Comparison of ENCODE assay signal across 9 mouse cellular contexts in genomic region chr8:70697366-70698250, GRCm38 (mm10). TPM values are rescaled to one million over a fixed set of nuclear protein-coding genes. Genes with fewer than 3 reads are reported as not detected.
DNase-seq lines count a peak whose midpoint lies in the region; ATAC-seq and TF ChIP-seq lines count a peak whose summit lies in the region.
"Had no signal": no experiment of that assay in that cellular context is flagged by ENCODE, and none has a peak within 500 bp of the region (broad histone marks: within the 10 kb centered on the region; RNA-seq: fewer than 3 reads in every experiment).

No protein-coding gene starts in this region.

- H3K9ac ChIP-seq in hindbrain, embryonic 14.5 days: peak overlapping the region; percentile 99
- H3K9ac ChIP-seq in midbrain, embryonic 15.5 days: peak overlapping the region; percentile 44; the same call in 1 of the 2 replicates

- H3K4me3 ChIP-seq in layer of hippocampus, adult 2 months: peak overlapping the region; percentile 94
- peak overlapping the region; percentile 91 for H3K4me3 ChIP-seq in cortical plate, adult 2 months (ENCODE audit: insufficient read depth, low read length)
- H3K4me3 ChIP-seq in hindbrain, embryonic 14.5 days (replicated peaks; ENCODE audit: low read length): peak overlapping the region; percentile 99
- H3K4me3 ChIP-seq in midbrain, embryonic 15.5 days: peak overlapping the region; percentile 92

- 0 out of 2 replicates have a peak, but pooled peaks cover under 1% of the 10 kb centered on the region for H3K36me3 ChIP-seq in hindbrain, embryonic 14.5 days (replicated peaks; ENCODE audit: control insufficient read depth, insufficient read depth)
- H3K36me3 ChIP-seq in midbrain, embryonic 15.5 days (replicated peaks): no peaks in the 10 kb centered on the region

- no peak for TF ChIP-seq POLR2A in cortical plate, adult 2 months (IDR thresholded peaks at IDR 0.05; ENCODE audit: extremely low read depth, insufficient read depth, low read length)

- ATAC-seq in hindbrain, embryonic 14.5 days (ENCODE audit: low FRiP score): no peak
- no peak for ATAC-seq in midbrain, embryonic 15.5 days (replicated peaks)

- peaks cover 2% of the 10 kb centered on the region; the same call in 1 of the 2 replicates for H3K4me1 ChIP-seq in cortical plate, adult 2 months (ENCODE audit: control insufficient read depth, insufficient read depth, low read length)
- peaks cover 47% of the 10 kb centered on the region for H3K4me1 ChIP-seq in hindbrain, embryonic 14.5 days (replicated peaks; ENCODE audit: control insufficient read depth, insufficient read depth, low read length)
- peaks cover 46% of the 10 kb centered on the region for H3K4me1 ChIP-seq in midbrain, embryonic 15.5 days

- H3K9me3 ChIP-seq in hindbrain, embryonic 14.5 days (ENCODE audit: control insufficient read depth, low read length): no peaks in the 10 kb centered on the region
- no peaks in the 10 kb centered on the region for H3K9me3 ChIP-seq in midbrain, embryonic 15.5 days

- 72% methylated on average over 12 of the region's 12 CpGs for WGBS in hindbrain, embryonic 14.5 days
- WGBS in midbrain, embryonic 15.5 days: 70% methylated on average over 12 of the region's 12 CpGs

- H3K4me2 ChIP-seq in hindbrain, embryonic 14.5 days (replicated peaks): peak overlapping the region; percentile 52
- H3K4me2 ChIP-seq in midbrain, embryonic 15.5 days: peak overlapping the region; percentile 67

- no peak for DNase-seq in layer of hippocampus, adult 2 months (ENCODE audit: low spot score in 2 of 2)
- no peak for DNase-seq in layer of hippocampus, adult 18-20 months (ENCODE audit: low spot score in 2 of 2)
- DNase-seq in hindbrain, embryonic 14.5 days (ENCODE audit: low spot score): no peak
- DNase-seq in gastrocnemius, postnatal 4 days (ENCODE audit: low spot score in 2 of 2): no peak
- DNase-seq in T-cell, adult 2 months (ENCODE audit: low spot score): no peak
- no peak for DNase-seq in layer of hippocampus, postnatal 36 days

- TF ChIP-seq CTCF in layer of hippocampus, adult 2 months (conservative IDR thresholded peaks at IDR 0.05): no peak
- no peak for TF ChIP-seq CTCF in cortical plate, adult 2 months (IDR thresholded peaks at IDR 0.05; ENCODE audit: extremely low read depth, insufficient read depth, low read length)

- H3K27me3 ChIP-seq in hindbrain, embryonic 14.5 days (ENCODE audit: control insufficient read depth, insufficient read depth, low read length): no peaks in the 10 kb centered on the region
- H3K27me3 ChIP-seq in midbrain, embryonic 15.5 days (replicated peaks): no peaks in the 10 kb centered on the region

- H3K27ac ChIP-seq in layer of hippocampus, adult 2 months: peak overlapping the region; percentile 100
- peak overlapping the region; percentile 89; the same call in 1 of the 2 replicates for H3K27ac ChIP-seq in cortical plate, adult 2 months (ENCODE audit: insufficient read depth, low read length)
- peak overlapping the region; percentile 99 for H3K27ac ChIP-seq in hindbrain, embryonic 14.5 days
- H3K27ac ChIP-seq in midbrain, embryonic 15.5 days: peak overlapping the region; percentile 99

RNA-seq across cellular contexts. Expression of gene Jund, which starts 1.1 kb away (rescaled TPM):
- total RNA-seq in layer of hippocampus, adult 2 months (2021): 100 to 1,000 TPM; 165 to 181 TPM
- total RNA-seq in layer of hippocampus, adult 18-20 months (2021): 100 to 1,000 TPM; 186 to 200 TPM
- polyA plus RNA-seq in cortical plate, adult 2 months (2012; rRNA removed): 223 and 226 TPM in 2 replicates
- 128 and 144 TPM in 2 replicates for polyA plus RNA-seq in hindbrain, embryonic 14.5 days (2014; fragmentation: Nextera tagmentation; extraction: Ambion mirVana)
- polyA plus RNA-seq in midbrain, embryonic 15.5 days (2015; fragmentation: Nextera tagmentation; extraction: Ambion mirVana): 83.0 and 94.4 TPM in 2 replicates
- total RNA-seq in gastrocnemius, postnatal 4 days (2021): 100 to 1,000 TPM; 201 to 228 TPM
- total RNA-seq in layer of hippocampus, postnatal 36 days (2021): 100 to 1,000 TPM; 157 to 183 TPM

RNA-seq across cellular contexts. Expression of gene Iqcn, which starts 5.6 kb away (rescaled TPM):
- under 1 TPM; 0.07 to 0.08 TPM for total RNA-seq in layer of hippocampus, adult 2 months (2021)
- under 1 TPM in 1 of 2 experiments, not detected in 1; 0.07 TPM for total RNA-seq in layer of hippocampus, adult 18-20 months (2021)
- polyA plus RNA-seq in cortical plate, adult 2 months (2012; rRNA removed): 0.08 and 0.13 TPM in 2 replicates
- 0.07 and 0.15 TPM in 2 replicates for polyA plus RNA-seq in hindbrain, embryonic 14.5 days (2014; fragmentation: Nextera tagmentation; extraction: Ambion mirVana)
- polyA plus RNA-seq in midbrain, embryonic 15.5 days (2015; fragmentation: Nextera tagmentation; extraction: Ambion mirVana): 0.05 and 0.14 TPM in 2 replicates
- not detected for total RNA-seq in gastrocnemius, postnatal 4 days (2021)
- total RNA-seq in layer of hippocampus, postnatal 36 days (2021): under 1 TPM; 0.08 to 0.10 TPM

RNA-seq across cellular contexts. Expression of gene Gm3336, which starts 20.7 kb away (rescaled TPM):
- total RNA-seq in layer of hippocampus, adult 2 months (2021): not detected
- total RNA-seq in layer of hippocampus, adult 18-20 months (2021): not detected
- 0.09 TPM in 1 of 2 replicates, not detected in the other for polyA plus RNA-seq in cortical plate, adult 2 months (2012; rRNA removed)
- not detected in 2 replicates for polyA plus RNA-seq in hindbrain, embryonic 14.5 days (2014; fragmentation: Nextera tagmentation; extraction: Ambion mirVana)
- polyA plus RNA-seq in midbrain, embryonic 15.5 days (2015; fragmentation: Nextera tagmentation; extraction: Ambion mirVana): not detected in 2 replicates
- total RNA-seq in gastrocnemius, postnatal 4 days (2021): not detected
- not detected for total RNA-seq in layer of hippocampus, postnatal 36 days (2021)
- total RNA-seq: layer of hippocampus, postnatal 25 days had no signal

RNA-seq across cellular contexts. Expression of gene Lsm4, which starts 24.6 kb away (rescaled TPM):
- total RNA-seq in layer of hippocampus, adult 2 months (2021): 10 to 100 TPM; 58.2 to 61.8 TPM
- total RNA-seq in layer of hippocampus, adult 18-20 months (2021): 10 to 100 TPM; 63.8 to 71.5 TPM
- polyA plus RNA-seq in cortical plate, adult 2 months (2012; rRNA removed): 100 and 105 TPM in 2 replicates
- 180 and 197 TPM in 2 replicates for polyA plus RNA-seq in hindbrain, embryonic 14.5 days (2014; fragmentation: Nextera tagmentation; extraction: Ambion mirVana)
- 175 and 193 TPM in 2 replicates for polyA plus RNA-seq in midbrain, embryonic 15.5 days (2015; fragmentation: Nextera tagmentation; extraction: Ambion mirVana)
- 10 to 100 TPM; 70.1 to 84.7 TPM for total RNA-seq in gastrocnemius, postnatal 4 days (2021)
- total RNA-seq in layer of hippocampus, postnatal 36 days (2021): 10 to 100 TPM; 60.3 to 68.5 TPM

RNA-seq across cellular contexts. Expression of gene Pde4c, which starts 25.9 kb away (rescaled TPM):
- 1 to 10 TPM; 1.4 to 1.5 TPM for total RNA-seq in layer of hippocampus, adult 2 months (2021)
- total RNA-seq in layer of hippocampus, adult 18-20 months (2021): 1 to 10 TPM; 1.0 to 1.3 TPM
- polyA plus RNA-seq in cortical plate, adult 2 months (2012; rRNA removed): 4.8 and 5.9 TPM in 2 replicates
- 0.21 and 0.32 TPM in 2 replicates for polyA plus RNA-seq in hindbrain, embryonic 14.5 days (2014; fragmentation: Nextera tagmentation; extraction: Ambion mirVana)
- 0.15 and 0.46 TPM in 2 replicates for polyA plus RNA-seq in midbrain, embryonic 15.5 days (2015; fragmentation: Nextera tagmentation; extraction: Ambion mirVana)
- 1 to 10 TPM; 1.4 to 1.5 TPM for total RNA-seq in gastrocnemius, postnatal 4 days (2021)
- 1 to 10 TPM; 1.5 to 2.4 TPM for total RNA-seq in layer of hippocampus, postnatal 36 days (2021)
